Mouse (Mus musculus): Measurements from ENCODE around the gene Pim3.
A peak's percentile ranks its signal among the peaks of the same experiment; 100 is the strongest.
"Not testable (repeated sequence)": the region's sequence is repeated elsewhere in the genome, so short reads cannot be mapped to it uniquely, and the experiment has no call there.

Gene Pim3

GRCm38 (mm10) chr15:88861772-88862622 is at the start of gene Pim3:
TSS of gene Pim3 (plus strand) at chr15:88862186.
- peak; percentile 98 for DNase-seq

DNA sequence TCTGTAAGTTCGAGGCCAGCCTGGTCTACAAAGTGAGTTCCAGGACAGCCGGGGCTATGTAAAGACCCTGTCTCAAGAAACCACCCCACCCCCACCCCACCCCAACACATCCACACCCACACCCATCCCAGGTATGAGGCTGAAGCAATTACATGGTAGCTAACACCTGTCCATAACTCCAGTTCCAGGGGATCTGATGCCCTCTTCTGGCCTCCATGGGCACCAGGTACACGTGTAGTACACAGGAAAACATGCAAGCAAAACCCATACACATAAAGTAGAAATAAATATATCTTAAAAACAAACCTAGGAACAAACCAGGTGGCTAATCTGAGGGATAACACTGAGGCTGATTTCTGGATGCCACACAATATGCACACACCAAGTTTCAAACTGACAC is 48.7 kb upstream of the Pim3 start:
- peak; percentile 32 for DNase-seq

DNA sequence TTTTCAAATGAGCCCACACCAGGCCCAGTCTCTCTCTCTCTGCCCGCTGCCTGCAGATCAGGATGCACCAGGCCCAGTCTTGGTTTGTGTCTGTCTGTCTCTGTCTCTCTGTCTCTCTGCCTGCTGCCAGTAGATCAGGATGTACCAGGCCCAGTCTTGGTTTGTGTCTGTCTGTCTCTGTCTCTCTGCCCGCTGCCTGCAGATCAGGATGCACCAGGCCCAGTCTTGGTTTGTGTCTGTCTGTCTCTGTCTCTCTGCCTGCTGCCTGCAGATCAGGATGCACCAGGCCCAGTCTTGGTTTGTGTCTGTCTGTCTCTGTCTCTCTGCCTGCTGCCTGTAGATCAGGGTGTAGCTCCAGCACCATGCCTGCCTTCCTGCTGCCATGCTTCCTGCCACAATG is 48.1 kb upstream of the Pim3 start:
- not testable (repeated sequence) for DNase-seq

DNA sequence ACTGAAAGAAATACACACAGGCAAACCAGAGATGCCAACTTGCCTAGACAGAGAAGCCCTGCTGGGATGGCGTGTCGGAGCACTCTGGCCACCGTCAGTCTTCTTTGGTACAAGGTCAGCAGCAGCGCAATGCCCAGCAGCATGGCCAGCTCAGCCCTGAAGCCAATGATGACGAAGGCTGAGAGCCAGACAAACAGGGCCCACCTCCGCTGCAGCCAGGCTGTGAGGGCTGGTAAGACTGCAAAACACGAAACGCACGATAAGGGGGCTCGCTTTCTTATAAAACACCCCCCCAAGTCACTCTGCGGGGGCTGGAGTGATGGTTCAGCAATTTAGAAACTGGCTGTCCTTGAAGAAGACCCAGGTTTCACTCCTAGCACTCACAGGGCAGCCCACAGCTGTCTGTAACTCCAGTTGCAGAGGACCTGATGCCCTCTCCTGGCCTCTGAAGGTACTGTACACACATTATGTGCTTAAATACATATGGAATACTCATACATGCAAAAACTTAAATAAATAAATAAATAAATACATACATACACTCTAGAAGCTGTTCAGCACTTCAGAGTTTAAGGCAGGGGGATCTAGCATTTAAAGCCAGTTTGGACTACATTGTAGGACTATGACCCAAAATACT is 47.5 kb upstream of the Pim3 start:
- peak; percentile 26 for DNase-seq

GRCm38 (mm10) chr15:88815196-88815700 is 46.7 kb upstream of the Pim3 start:
- DNase-seq = no peak

DNA sequence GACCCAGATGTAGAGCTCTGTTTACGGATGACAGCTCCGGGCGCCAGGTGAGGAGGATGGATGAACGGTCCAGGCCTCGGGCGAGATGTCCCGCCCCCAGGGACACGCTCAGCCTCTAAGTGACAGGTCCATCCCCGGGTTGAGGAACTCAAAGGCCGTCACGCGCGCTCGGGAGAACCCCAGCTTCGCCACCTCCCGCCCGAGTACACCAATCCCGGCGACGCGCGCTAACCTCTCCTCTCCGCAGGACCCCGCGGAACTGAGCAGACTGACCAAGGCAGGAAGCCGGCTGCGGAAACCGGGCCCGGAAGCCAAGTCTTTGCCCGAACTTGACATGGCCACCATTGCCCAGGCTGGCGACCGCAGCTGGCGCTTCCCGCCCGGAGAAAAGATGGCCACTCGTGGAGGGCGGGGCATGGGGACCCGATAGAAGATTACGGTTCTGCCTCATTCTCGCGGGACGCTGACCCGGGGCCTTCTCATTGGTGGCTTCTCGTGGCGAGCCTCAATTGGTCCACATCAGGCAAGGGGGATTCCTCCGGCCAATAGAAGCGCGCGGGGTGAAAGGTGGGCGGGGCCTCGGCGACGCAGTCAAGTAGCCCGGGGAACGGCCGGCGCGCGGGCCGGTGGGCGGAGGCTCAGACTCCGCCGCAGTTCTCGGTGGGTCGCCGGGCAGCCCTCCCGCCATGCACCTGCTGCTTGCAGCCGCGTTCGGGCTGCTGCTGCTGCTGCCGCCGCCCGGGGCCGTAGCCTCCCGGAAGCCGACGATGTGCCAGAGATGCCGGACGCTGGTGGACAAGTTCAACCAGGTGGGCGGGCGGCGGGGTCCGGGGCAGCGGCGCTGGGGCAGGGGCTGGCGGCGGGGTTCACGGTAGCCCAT is 42.7 kb upstream of the Pim3 start, which contains the start of the genes Alg12 and Creld2:
Gene Alg12 (minus strand): TSS at position 293 of the 880 bp plus-strand sequence.
Gene Creld2 (plus strand): TSS at position 621 of the 880 bp plus-strand sequence.
- peak; percentile 100 for DNase-seq

DNA sequence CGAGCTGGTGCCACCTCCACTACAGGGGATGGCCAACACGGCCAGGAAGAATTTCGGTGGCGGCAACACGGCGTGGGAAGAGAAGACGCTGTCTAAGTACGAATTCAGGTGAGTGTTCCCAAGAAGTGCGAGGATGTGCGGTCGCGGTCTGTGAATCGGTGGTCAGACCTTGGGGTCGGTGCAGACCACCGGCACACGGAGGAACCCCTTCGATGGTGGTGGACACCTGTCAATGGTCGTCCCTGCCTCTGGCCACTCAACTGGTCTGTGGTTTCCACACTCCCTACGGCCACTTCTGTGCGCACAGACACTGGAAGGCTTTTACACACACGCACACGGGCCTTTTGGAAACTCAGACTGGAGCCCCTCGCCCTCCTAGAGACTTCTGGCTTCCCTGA is 42.1 kb upstream of the Pim3 start:
- no peak for DNase-seq

GRCm38 (mm10) chr15:88821403-88821802 is 40.6 kb upstream of the Pim3 start:
- DNase-seq = no peak

- DNase-seq = no peak
Observed at GRCm38 (mm10) chr15:88822513-88822912, 39.5 kb upstream of the Pim3 start.

GRCm38 (mm10) chr15:88823376-88823775 is 38.6 kb upstream of the Pim3 start:
- DNase-seq = no peak

- DNase-seq = no peak
Observed at GRCm38 (mm10) chr15:88827466-88827865, 34.5 kb upstream of the Pim3 start.

GRCm38 (mm10) chr15:88827991-88828799 is 33.8 kb upstream of the Pim3 start:
- peak; percentile 85 for DNase-seq

DNA sequence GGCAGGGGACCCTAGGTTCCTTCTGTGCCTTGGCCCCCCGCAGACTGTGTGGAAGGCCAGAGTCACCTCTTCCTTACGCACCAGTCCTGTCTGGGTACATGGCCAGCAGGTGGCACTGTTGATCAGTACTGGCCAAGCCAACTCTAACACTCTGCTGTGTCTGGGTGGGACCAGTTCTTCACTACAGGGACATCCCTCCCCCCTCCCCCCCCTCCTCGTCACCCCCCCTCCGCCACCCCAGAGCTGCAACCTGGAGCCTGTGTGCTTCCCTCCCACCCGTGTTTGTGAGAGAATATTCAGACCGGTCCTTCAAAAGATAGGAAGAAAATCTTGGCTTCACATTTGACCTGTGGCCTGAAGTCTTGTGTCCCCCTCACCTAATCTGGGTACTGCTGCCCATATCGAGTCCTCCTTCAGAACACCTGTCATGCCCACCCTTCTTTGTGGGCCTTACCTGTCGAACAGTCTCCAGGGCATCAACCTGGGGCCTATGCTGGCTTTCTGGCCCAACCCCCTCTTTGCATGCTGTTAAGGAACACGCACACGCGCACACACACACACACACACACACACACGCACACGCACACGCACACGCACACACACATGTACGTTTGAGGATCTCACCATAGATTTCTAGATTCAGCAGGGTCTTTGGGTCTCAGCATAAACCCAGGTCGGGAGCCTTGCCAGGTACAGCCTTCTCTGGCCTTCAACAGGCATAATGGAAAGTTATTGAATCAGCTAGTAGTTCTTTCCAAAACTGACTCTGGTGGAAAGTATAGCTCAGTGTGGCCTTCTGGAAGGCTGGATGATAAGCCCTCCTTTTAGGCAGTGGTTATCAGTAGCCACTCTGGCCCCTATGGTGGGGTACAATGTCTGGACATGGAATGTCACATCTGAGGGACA is 32.9 kb upstream of the Pim3 start:
- DNase-seq = peak; percentile 97

DNA sequence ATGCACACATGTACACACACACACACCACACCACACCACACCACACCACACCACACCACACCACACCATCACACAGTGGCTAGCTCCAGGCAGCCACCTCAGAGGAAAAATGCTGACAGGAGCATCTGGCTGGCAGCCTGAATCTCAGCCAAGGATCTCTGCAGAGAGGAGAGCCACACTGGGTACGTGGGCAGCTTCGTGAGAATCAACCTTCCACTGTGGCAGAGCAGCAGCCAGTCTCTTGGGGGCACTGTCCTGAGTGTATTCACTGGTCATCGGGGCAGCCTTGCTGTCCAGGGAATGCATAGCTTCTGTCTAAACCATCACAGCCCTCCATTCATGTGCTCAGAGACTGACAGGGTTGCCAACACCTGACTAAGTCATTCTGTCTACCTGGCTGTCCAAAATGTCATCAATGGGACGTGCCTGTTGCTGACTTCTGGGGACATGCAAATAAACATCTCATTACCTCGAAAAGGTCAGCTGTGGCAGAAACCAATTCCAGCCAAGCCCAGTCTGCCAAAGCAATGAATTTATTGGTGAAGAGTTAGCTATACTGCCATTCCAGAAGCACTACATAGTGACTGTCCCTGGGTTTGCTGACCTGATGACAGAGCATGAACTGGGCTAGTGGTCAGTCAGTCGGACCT is 32.1 kb upstream of the Pim3 start:
- DNase-seq = no peak

DNA sequence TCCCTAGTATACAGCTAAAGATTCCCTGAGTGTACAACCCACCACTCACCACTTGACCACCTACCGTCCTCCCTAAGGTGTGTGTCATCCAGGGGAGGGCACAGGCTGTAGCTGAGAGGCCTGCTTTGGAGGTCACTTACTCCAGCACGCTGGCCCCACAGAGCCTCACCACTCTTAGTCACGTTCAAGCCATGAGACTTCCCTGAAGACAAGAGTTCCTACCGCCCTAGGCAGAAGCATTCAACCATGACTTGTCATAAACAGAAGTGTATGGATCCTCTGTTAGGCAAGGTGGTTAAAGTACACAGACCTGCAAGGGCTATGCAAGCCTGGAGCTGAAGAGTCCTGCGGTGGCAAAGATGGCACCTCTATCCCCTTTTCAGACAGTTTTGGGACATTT is 31.3 kb upstream of the Pim3 start:
- no peak for DNase-seq

GRCm38 (mm10) chr15:88831482-88831881 is 30.5 kb upstream of the Pim3 start:
- peak; percentile 91 for DNase-seq

DNA sequence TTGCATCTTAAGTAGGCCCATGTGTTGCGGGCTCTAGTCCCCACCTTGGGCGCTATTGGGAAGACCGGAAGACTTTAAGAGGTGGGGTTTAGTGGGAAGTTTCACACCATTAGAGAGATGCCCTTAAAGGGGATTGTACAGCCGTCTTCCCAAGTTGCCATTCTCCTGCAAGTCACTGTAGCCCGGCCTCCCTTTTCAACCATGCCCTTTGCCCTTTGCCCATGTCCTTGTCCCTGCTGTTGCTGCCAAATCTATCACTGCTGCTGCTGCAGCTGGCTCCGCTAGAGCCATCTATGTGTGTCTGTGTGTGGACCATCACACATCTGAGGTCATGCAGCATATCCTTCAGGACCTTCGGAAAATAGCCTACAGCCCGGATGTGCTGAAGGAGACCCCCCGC is 29.4 kb upstream of the Pim3 start:
- DNase-seq = no peak

- DNase-seq = no peak
Observed at GRCm38 (mm10) chr15:88836031-88836430, 26.0 kb upstream of the Pim3 start.

DNA sequence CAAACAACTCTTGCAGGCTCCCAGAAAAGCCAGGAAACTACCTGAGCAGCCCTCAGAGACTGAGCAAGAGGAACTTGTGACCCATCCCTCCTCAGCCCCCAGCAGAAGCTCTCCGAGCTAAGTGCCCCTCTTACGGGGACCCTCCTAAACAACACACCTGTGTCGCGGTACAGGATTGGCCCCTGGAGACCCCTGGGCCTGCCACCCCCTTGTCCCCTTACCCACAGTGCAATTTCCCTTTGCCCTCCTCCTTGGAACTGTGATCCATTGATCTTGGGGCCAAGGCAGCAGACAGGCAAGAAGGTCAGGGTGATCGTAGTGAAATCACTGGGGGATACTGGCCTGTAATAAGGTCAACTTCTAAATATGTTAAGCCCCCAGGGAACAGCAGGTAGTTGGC is 25.4 kb upstream of the Pim3 start:
- no peak for DNase-seq

DNA sequence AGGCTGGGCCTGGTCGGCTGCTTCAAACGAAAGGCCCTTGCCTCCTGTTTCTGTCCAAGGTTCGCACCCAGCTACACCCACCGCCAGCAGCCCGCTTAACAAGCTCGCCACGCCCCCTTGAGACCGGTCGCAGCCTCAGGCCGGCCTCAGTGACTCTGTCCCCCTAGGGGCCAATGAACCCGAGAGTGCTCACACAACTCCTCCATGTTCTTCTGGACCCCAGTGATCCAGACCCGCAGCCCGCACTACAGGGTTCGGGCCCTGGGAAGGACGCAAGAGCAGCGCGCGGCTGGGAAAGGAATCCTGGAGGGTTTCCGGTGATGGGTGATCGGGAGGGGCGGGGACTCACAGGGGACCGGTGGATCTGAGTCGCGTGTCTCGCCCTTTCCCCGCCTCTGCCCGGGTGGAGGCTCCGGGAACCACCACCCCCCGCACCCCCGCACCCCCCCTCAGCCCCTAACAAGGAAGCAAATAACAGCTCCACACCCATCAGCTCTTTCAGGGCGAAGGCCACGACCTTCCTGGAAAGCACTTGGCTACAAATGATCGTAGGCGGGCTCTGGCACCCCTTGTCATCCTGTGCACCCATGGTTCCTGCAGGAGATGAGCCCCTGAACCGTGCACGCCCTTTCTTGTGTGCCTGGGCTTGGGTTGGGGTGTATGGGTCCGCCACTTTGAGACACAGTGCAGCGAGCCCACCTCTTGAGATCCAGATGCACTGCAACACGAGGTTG is 24.6 kb upstream of the Pim3 start:
- peak; percentile 90 for DNase-seq

Data from lung, postnatal 36 days (tissue).